Mouse (Mus musculus): ENCODE measurements around the gene Fkbp6. TPM values are rescaled to one million over a fixed set of nuclear protein-coding genes. Genes with fewer than 3 reads are reported as not detected.

Fkbp6 gene
- total and polyA plus RNA-seq, 2 experiments from 2014 or later: not detected

DNA sequence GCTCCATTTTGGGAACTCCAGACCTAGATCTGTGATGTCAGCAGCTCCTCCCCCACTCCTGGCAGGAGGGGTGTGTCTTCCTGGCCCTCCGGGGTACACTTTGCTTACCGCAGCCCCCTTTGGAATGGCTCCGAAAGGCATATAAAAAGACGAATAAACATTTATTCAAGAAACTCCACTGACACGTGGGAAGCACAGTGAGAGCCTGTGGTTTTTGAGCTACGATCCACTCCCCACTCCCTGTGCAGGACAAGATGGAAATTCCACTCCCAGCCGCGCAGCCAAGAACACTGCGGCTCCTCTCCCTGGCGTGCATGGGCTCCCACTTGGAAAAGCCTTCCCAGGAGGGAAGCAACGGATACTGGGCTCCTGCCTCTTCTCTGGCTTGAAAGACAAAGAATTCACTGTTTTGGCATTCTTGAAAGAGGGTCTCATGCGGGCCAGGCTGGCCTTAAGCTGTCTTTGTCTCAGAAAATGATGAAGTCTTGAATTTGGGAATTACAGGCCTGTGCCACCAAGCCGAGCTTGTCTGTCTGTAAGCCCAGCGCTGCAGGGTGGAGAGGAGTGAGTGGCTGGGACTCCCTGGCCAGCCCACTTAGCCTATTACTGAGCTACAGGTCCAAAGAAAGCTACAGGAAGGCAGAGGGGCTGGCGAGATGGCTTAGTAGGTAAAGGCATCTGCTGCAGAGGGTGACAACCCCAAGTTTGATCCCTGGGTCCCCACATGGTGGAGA is 75.0 kb downstream of the Fkbp6 start:
- Histone ChIP-seq H3K4me2 (ENCODE audit: low read depth, low read length) (peak overlapping the region; percentile 31), H3K4me1 (ENCODE audit: control insufficient read depth, insufficient read depth) (no peaks in the 10 kb centered on the region; the same call in 1 of the 2 replicates), H3K36me3 (replicated peaks; ENCODE audit: control insufficient read depth, insufficient read depth, low read length) (no peaks in the 10 kb centered on the region), H3K9me3 (replicated peaks; ENCODE audit: control insufficient read depth, low read length) (no peaks in the 10 kb centered on the region), H3K4me3 (ENCODE audit: low read depth, low read length) (no peak overlapping the region), H3K9ac (replicated peaks; ENCODE audit: low read depth, low read length) (no peak overlapping the region), H3K27ac (ENCODE audit: low read depth) (0 out of 2 replicates have a peak overlapping the region, but pooled peaks have one; percentile 5), H3K27me3 (ENCODE audit: control insufficient read depth, insufficient read depth, low read length) (peaks cover 9% of the 10 kb centered on the region; the same call in 1 of the 2 replicates)
- 27% methylated on average over 15 of the region's 15 CpGs for WGBS
- no peak for ATAC-seq (ENCODE audit: insufficient read depth, low read depth)
- DNase-seq (ENCODE audit: low spot score): no peak
- TF ChIP-seq EP300 (IDR thresholded peaks at IDR 0.05; ENCODE audit: low read depth) (no peak), CTCF (IDR thresholded peaks at IDR 0.05; ENCODE audit: low read depth) (no peak)

- no peak for TF ChIP-seq EP300 (IDR thresholded peaks at IDR 0.05; ENCODE audit: low read depth)
- no peak for TF ChIP-seq CTCF (IDR thresholded peaks at IDR 0.05; ENCODE audit: low read depth)
- Histone ChIP-seq H3K9me3 (replicated peaks; ENCODE audit: control insufficient read depth, low read length) (no peaks in the 10 kb centered on the region), H3K36me3 (replicated peaks; ENCODE audit: control insufficient read depth, insufficient read depth, low read length) (no peaks in the 10 kb centered on the region), H3K27me3 (ENCODE audit: control insufficient read depth, insufficient read depth, low read length) (peaks cover 8% of the 10 kb centered on the region; the same call in 1 of the 2 replicates), H3K9ac (replicated peaks; ENCODE audit: low read depth, low read length) (no peak overlapping the region), H3K4me1 (ENCODE audit: control insufficient read depth, insufficient read depth) (no peaks in the 10 kb centered on the region; the same call in 1 of the 2 replicates), H3K27ac (ENCODE audit: low read depth) (no peak overlapping the region), H3K4me3 (ENCODE audit: low read depth, low read length) (no peak overlapping the region), H3K4me2 (ENCODE audit: low read depth, low read length) (no peak overlapping the region)
- 68% methylated on average over 12 of the region's 12 CpGs for WGBS
- ATAC-seq (ENCODE audit: insufficient read depth, low read depth): no peak
- no peak for DNase-seq (ENCODE audit: low spot score)
These were observed 78.2 kb downstream of the Fkbp6 start for GRCm38 (mm10) chr5:135271563-135272165.

- no peak for TF ChIP-seq CTCF (IDR thresholded peaks at IDR 0.05; ENCODE audit: low read depth)
- TF ChIP-seq EP300 (IDR thresholded peaks at IDR 0.05; ENCODE audit: low read depth): no peak
These were observed 79.5 kb downstream of the Fkbp6 start for GRCm38 (mm10) chr5:135270361-135270760.

DNA sequence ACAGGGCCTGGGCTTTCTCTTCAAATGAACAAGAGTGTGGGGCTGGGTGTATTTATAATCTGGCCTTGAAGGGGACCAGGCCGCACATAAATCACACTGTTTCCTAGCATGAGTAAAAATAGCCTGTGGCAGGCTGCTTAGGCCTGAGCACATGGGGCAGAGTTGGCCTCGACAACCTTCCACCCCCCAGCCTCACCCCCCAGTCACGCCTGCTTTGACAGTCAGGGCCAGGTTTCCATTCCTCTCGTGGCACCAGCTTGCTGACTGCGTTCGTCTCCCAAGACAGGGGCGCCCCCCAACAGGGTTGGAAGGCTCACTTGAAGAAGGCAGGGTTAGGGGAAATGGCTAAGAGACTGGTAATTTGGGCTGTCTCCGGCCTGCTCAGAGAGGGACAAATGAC is 80.4 kb downstream of the Fkbp6 start:
- TF ChIP-seq EP300 (IDR thresholded peaks at IDR 0.05; ENCODE audit: low read depth) (no peak), CTCF (IDR thresholded peaks at IDR 0.05; ENCODE audit: low read depth) (no peak)
- Histone ChIP-seq H3K4me2 (ENCODE audit: low read depth, low read length) (no peak overlapping the region), H3K27me3 (ENCODE audit: control insufficient read depth, insufficient read depth, low read length) (no peaks in the 10 kb centered on the region), H3K4me1 (ENCODE audit: control insufficient read depth, insufficient read depth) (no peaks in the 10 kb centered on the region), H3K9ac (replicated peaks; ENCODE audit: low read depth, low read length) (no peak overlapping the region), H3K27ac (ENCODE audit: low read depth) (no peak overlapping the region), H3K9me3 (replicated peaks; ENCODE audit: control insufficient read depth, low read length) (no peaks in the 10 kb centered on the region), H3K4me3 (ENCODE audit: low read depth, low read length) (no peak overlapping the region), H3K36me3 (replicated peaks; ENCODE audit: control insufficient read depth, insufficient read depth, low read length) (no peaks in the 10 kb centered on the region)
- DNase-seq (ENCODE audit: low spot score) (no peak), ATAC-seq (ENCODE audit: insufficient read depth, low read depth) (peak; percentile 60; the same call in 1 of the 2 replicates)
- WGBS: 52% methylated on average over 8 of the region's 8 CpGs

More at GRCm38 (mm10) chr5:135270361-135270760, 79.5 kb downstream of the Fkbp6 start:
- ATAC-seq (ENCODE audit: insufficient read depth, low read depth) (no peak), DNase-seq (ENCODE audit: low spot score) (no peak)
- Histone ChIP-seq H3K4me1 (ENCODE audit: control insufficient read depth, insufficient read depth) (no peaks in the 10 kb centered on the region), H3K9ac (replicated peaks; ENCODE audit: low read depth, low read length) (no peak overlapping the region), H3K36me3 (replicated peaks; ENCODE audit: control insufficient read depth, insufficient read depth, low read length) (no peaks in the 10 kb centered on the region), H3K27ac (ENCODE audit: low read depth) (no peak overlapping the region), H3K4me2 (ENCODE audit: low read depth, low read length) (no peak overlapping the region), H3K4me3 (ENCODE audit: low read depth, low read length) (no peak overlapping the region), H3K27me3 (ENCODE audit: control insufficient read depth, insufficient read depth, low read length) (peaks cover under 1% of the 10 kb centered on the region; the same call in 1 of the 2 replicates), H3K9me3 (replicated peaks; ENCODE audit: control insufficient read depth, low read length) (no peaks in the 10 kb centered on the region)
- 82% methylated on average over 4 of the region's 4 CpGs for WGBS

- Histone ChIP-seq H3K27ac (ENCODE audit: low read depth) (peak overlapping the region; percentile 43; the same call in 1 of the 2 replicates), H3K9me3 (replicated peaks; ENCODE audit: control insufficient read depth, low read length) (no peaks in the 10 kb centered on the region), H3K9ac (replicated peaks; ENCODE audit: low read depth, low read length) (no peak overlapping the region), H3K4me2 (ENCODE audit: low read depth, low read length) (peak overlapping the region; percentile 38; the same call in 1 of the 2 replicates), H3K36me3 (replicated peaks; ENCODE audit: control insufficient read depth, insufficient read depth, low read length) (no peaks in the 10 kb centered on the region), H3K4me3 (ENCODE audit: low read depth, low read length) (no peak overlapping the region), H3K4me1 (ENCODE audit: control insufficient read depth, insufficient read depth) (0 out of 2 replicates have a peak, but pooled peaks cover 6% of the 10 kb centered on the region), H3K27me3 (ENCODE audit: control insufficient read depth, insufficient read depth, low read length) (no peaks in the 10 kb centered on the region)
- 42% methylated on average over 9 of the region's 9 CpGs for WGBS
- DNase-seq (ENCODE audit: low spot score) (peak; percentile 34), ATAC-seq (ENCODE audit: insufficient read depth, low read depth) (peak; percentile 55)
- no peak for TF ChIP-seq EP300 (IDR thresholded peaks at IDR 0.05; ENCODE audit: low read depth)
- no peak for TF ChIP-seq CTCF (IDR thresholded peaks at IDR 0.05; ENCODE audit: low read depth)
These were observed 85.3 kb downstream of the Fkbp6 start for GRCm38 (mm10) chr5:135264548-135264947.

All from heart, postnatal 0 days (tissue).